Mouse (Mus musculus): Measurements from ENCODE around the gene Acot3.
"Not testable (repeated sequence)": the region's sequence is repeated elsewhere in the genome, so short reads cannot be mapped to it uniquely, and the experiment has no call there.

Acot3 gene

DNA sequence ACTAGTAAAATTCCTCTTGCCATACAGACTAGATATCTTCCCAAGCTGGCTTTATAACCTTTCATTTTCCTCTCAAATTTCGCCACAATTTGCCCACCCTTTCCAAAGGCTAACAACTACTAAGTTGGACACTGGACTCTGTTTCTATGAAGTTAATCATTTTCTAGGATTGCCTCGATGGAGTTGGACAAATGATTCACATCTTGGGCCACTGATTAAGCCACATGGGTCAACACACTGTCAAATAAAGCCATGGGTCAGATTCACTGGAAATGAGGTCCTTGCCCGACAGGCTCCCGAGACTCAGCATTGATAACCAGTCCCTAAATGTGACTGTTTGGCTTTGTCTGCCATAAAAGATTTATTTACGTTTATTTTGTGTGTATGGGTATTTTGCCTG lies 9.7 kb upstream of the Acot3 start:
- DNase-seq (ENCODE audit: extremely low spot score) = no peak

DNA sequence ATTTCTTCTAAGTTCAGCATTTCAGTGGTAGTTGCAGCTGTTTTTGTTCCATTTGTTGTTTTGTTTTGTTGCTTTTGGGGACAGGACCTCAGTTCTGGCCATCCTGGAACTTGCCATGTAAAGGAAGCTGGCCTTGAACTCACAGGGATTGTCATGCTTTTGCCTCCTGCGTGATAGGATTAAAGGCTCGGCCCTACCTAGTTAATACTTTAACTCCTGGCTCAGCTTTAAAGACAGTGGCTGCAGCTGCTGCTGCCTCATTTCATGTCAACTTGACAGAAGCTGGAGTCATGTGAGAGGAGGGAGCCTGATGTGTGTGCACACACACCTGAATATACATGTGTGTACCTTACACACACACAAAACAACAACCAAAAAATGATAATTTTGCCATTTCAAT lies 7.9 kb upstream of the Acot3 start:
- DNase-seq (ENCODE audit: extremely low spot score) = no peak

DNA sequence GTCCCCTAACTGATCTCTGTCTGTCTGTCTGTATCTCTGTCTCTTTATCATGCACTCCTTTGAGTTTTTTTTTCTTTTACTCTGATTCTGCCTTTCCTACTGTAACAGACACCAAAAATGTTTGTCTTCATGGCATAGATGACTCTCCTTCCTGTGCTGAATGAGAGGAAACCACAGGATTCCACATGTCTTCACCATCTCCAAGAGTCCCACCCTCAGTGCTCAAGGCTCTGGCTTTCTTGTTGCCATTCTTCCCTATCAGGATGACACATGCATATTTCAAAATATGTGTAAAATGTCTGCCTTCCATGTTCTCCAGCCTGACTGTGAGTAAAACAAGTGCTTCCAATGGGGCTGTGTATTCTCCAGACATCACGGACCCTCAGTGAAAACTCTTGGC lies 5.0 kb upstream of the Acot3 start:
- DNase-seq (ENCODE audit: extremely low spot score) = no peak

DNA sequence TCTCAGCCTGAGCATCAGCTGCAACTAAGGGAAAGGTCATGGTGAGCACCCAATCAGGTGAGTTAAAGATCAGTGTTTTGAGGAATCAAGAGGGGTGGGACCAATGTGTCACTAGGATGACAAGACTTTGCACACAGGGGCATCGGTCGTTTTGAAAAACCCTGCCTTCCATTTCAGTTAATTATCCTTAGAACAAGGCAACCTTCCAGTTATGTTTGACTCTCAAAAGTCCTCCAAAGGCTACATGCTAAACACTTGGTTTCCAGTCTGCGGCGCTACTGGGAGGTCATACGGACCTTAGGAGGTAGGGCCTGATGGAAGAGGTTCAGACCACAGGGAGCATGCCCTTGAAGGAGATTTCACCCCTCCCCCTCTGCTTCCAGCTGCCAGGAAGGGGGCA lies 1.2 kb upstream of the Acot3 start:
- not testable (repeated sequence) for DNase-seq (ENCODE audit: extremely low spot score)

DNA sequence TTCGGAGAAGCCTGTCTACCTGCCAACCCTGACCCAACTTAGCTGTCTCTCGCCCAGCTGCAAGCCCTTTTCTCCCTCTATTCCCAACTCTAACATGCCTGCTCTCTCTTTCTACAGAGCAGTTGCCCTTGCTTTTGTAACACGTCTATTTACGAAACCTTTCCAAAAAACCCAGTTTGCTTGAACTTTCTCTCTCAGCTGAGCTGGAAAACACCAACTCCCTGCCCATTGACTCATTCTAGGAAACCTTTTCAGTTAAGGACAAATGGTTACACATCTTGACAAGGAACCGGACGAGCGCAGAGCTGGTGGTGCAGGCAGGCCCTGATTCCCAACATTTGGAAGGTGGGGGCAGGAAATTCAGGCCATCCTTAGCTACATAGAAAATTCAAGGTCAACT lies 665 bp downstream of the Acot3 start:
- no peak for DNase-seq (ENCODE audit: extremely low spot score)

DNA sequence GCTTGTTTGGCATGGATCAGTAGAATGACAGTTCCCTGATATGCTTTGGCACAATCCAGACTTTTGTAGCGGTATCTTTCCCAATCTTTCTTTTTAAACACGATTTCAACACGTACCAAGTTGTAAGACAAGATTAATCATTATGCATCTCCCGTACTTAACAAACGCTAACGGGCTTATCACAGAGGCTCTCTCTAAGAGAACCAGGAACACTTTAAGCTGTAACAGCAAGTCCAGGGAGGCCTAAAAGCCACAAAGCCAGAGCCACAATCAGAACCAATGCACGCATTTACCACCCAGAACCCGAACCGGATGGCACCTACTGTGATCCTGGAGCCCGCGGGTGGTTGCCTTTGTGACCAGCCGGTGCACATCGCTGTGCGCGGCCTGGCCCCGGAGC lies 1.2 kb downstream of the Acot3 start:
- DNase-seq (ENCODE audit: extremely low spot score) = peak; percentile 24

DNA sequence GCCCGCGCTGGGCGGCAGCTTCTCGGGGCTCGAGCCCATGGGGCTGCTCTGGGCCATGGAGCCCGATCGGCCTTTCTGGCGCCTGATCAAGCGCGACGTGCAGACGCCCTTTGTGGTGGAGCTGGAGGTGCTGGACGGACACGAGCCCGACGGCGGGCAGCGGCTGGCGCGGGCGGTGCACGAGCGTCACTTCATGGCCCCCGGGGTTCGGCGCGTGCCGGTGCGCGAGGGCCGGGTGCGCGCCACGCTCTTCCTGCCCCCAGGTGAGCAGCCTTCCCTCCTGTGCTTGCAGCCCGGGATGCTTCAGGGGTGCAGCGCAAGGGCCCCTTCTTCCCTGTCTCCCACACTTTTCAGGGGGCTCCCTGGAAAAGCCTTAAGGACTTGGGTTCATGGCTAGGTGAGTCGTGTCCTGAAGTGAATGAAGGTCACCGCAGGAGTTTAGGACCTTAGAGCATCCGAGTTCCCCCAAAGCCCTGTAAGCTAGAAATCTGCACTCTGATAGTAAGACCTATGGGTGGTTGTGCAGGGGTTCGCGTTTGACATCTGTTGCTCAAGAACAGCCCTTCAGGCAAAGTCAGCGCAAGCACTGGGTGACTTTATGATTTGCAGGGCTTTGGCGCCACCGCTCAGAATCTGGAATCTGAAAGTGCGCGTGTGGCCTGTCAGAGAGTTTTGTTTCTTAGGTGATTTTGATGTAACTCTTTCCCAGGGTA lies 1.9 kb downstream of the Acot3 start:
- peak; percentile 29 for DNase-seq (ENCODE audit: extremely low spot score)

DNA sequence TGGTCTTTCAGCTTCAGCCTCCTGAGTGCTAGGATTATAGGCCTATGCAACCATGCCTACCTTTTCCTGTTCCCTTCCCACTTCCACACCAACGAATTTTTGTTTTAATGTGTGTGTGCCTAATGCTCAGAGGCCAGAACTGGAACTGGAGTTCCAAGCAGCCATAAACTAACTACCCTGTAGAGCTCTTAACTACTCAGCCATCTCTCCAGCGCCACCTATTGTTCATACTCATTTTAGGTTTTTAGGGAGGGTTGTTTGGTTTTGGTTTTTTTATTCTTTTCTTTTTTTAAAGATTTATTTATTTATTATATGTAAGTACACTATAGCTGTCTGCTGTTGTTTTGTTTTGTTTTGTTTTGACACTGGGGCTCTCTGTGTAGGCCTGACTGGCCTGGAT lies 9.0 kb downstream of the Acot3 start:
- DNase-seq (ENCODE audit: extremely low spot score) = no peak

DNA sequence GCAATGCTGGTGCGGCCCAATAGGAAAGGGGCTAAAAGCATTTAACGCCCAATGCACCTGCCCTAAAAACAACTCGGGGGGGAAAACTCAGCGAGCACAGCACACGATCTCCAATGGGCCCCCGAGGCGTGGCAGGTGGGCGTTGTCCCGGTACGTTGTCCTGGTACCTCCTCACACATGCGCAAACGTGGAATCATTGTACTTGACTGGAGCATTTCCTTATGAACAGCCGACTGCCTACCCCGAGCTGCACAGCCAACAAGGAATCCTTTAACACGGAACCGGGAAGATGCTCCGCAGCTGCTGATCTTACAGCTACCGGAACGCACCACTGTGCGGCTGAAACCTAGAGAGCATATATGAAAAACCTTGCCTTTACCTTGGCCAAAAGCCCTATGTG lies 10.4 kb downstream of the Acot3 start:
- no peak for DNase-seq (ENCODE audit: extremely low spot score)

DNA sequence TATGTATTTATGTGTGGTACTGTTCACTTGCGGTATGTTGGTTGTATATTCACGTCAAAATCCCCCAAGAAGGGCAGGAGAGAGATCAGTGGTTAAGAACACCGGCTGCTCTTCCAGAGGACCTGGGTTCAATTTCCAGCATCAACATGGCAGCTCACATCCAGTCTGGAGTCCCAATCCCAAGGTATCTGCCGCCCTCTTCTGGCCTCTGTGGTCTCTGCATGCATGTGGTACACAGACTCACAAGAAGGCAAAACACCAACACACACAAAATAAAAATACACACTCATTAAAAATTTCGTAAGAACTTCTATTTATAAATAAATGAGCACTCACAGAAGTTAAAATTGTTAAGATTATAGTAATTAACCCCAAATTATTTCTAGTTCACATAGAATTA lies 11.3 kb downstream of the Acot3 start:
- no peak for DNase-seq (ENCODE audit: extremely low spot score)

DNA sequence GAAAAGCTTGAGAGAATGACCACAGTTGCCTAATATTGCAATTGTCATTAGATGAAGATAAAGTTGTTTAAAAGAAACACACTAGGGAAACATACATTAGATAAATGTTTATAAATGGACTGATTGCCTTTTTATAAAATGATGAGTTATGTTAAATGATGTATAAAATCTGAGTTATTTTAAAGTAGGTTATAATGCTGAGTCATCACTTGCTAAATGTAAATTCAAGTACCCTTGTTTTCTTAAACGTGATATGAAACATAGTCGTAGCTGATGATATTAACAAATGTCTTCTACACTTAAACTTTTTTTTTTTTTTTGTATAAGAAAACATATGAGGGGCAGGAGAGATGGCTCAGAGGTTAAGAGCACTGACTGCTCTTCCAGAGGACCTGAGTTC lies 11.9 kb downstream of the Acot3 start:
- no peak for DNase-seq (ENCODE audit: extremely low spot score)

DNA sequence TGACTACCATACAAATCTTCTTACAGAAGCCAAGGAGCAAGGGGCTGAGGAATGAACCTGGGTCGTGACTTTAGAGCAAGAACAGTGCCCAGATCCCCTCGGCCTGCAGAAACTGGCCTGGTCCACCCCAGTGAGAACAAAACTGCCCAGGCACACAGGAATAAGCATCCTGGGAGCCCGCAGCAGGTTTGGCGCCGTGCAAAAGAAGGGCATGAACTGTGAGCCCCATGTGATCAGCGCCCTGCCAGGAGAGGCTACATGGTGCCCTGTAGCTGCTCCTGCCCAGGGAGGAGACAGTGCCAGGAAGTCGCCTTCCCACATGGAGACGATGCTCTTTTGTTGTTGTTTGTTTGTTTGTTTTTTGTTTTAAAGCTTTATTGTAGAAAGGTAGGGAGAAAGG lies 12.7 kb downstream of the Acot3 start:
- DNase-seq (ENCODE audit: extremely low spot score) = no peak

DNA sequence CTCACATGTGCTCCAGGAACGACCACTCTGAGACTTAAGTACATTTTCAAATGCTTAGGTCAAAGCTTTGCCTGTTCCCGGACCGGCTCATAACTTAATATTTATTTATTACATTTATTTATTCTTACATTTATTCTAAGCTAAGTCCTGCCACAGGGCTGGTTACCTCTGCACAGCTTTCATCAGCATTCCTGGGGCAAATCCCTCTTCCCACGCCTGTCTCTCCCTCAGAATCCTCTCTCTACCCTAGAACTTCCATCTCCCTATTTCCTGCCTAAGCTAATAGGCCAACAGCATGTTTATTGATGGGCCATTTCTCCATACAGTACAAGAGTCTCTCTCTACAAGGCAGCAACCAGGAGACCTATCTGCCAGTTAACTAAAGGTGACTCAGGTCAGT lies 15.8 kb downstream of the Acot3 start:
- DNase-seq (ENCODE audit: extremely low spot score) = no peak

DNA sequence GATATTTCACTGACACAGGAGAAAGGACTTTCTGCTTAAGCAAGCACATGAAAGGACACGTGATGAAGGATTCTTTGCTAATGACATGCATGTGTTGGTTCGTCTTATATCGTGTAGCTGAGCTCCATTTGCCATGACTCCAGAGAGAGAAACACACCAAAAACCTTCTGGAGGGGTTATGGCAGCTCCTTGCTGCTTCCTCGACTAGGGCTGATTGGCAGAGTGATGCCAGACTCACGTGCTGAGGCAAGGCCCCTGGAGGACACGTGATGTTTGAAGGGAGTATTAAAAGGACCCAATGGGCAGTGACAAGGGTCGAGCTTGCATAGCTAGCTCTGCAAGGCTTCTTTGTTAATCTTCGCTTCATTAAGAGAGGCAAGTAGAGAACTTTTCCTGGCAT lies 16.4 kb downstream of the Acot3 start:
- no peak for DNase-seq (ENCODE audit: extremely low spot score)

DNA sequence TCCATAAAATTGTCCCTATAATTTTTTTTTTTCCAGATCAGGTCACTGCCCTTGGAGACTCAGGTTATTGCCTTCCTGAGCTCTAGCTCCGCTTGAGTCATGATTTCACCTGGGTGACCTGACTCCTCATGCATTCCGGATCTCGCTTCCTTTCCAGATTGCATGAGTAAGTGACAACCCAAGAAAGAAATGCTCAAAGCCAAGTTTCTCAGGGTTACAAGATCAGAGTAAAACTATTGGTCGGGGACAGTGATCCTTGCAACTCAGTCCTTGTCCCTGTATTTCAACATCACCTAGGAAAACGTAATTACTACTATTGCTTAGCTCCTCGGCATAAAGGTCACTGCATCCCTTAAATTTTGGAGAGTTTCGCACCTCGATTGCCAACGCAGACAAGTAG lies 17.0 kb downstream of the Acot3 start, which contains the start of gene Acot5:
Gene Acot5, plus strand, starts transcription at position 340 of the 400 bp plus-strand sequence.
- DNase-seq (ENCODE audit: extremely low spot score) = no peak

DNA sequence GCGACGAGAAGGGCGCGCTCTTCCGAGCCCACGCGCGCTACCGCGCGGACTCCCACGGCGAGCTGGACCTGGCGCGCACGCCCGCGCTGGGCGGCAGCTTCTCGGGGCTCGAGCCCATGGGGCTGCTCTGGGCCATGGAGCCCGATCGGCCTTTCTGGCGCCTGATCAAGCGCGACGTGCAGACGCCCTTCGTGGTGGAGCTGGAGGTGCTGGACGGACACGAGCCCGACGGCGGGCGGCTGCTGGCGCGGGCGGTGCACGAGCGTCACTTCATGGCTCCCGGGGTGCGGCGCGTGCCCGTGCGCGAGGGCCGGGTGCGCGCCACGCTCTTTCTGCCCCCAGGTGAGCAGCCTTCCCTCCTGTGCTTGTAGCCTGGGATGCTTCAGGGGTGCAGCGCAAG lies 17.6 kb downstream of the Acot3 start:
- not testable (repeated sequence) for DNase-seq (ENCODE audit: extremely low spot score)

DNA sequence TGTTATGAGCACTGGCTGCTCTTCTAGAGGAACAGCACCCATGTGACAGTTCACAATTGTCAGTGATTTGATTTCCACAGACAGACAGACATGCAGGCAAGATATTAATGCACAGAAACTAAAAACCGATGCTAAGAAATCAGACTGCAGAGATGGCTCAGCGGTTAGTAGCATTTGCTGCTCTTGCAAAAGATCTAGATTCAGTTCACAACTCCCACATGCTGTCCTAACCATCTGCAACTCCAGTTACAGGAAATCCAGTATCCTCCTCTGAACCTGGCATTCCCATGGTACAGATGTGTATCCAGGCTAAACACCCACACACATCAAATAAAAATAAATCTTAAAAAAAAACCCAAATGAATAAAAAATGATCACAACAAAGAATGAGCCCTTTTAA lies 19.8 kb downstream of the Acot3 start:
- no peak for DNase-seq (ENCODE audit: extremely low spot score)

DNA sequence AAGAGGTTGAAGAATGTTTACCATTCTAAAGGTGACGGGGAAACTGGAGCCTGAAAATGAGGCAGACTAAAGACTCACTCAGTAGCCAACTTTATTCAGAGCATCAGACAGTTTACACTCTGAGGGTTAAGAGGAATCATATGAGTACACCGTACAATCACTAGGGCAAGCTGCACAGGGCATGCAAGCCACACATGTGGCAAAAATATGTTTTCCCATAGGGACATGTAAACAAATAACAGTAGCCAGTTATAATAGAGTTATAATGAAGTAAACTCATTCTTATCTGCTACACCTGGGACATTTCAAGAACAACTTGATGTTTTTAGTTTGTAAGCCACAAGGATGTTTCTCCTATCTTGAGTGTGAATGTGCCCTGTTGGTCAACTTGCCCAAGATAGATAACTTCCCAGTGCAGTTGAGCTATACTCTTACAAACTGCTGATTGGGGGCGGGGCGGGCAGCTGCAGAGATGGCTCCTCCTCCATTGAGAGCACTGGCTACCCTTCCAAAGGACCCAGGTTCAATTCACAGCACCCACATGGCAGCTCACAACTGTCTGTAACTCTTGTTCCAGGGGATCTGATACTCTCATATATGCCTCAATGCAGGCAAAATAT lies 25.5 kb downstream of the Acot3 start:
- DNase-seq (ENCODE audit: extremely low spot score) = no peak

DNA sequence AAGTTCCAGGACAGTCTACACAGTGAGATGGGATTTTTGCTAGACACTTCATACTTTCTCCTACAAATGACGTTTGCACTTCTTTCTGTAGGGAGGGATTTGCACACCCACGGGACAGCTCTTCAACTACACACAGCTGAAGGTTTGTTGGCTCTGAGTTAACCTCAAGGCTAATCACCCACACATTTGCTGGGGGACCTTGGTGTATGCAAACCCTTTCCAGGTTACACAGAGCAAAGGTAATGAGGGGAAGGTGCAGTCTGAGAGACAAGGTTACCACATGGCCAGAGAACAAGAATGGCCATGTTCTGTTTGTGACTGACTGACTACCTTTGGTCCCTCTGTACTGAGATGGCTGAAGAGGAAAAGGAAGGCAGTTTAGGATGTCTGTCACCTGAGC lies 31.9 kb downstream of the Acot3 start:
- DNase-seq (ENCODE audit: extremely low spot score) = no peak

DNA sequence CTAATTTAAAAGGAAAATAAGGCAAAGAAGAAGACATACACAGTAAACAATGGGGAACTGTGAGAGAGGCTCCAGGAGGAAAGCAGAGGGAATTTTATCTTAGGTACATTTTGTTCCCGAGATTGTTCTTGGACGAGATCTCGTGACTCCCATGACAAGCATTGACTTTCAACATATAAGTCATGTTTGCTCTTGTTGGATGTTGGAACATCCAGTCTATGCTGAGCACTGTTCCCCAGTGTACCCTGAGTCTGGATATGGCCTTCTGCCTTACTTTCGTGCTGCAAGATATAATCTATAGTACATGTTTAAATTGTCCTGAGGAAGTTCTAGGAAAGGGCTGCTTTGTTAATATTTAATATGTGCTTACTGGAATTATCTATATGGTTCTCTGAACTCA lies 32.6 kb downstream of the Acot3 start:
- DNase-seq (ENCODE audit: extremely low spot score) = no peak

DNA sequence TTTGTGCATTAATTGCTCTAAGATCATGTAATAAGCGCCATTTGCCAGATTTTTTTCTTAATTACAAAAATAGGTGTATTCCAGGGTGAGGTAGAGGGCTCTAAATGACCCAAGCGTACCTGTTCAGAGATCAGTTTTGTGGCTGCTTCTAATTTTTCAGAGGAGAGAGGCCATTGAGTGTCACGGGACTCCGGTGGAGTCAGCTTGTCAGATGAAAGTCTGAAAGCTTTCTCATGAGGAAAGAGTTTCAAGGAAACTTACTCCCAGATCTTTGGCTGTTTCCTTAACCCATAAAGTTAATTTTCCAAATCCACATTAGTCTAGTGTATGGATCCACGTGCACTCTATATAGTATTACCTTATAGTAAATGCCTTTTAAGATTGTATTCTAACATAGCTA lies 42.7 kb downstream of the Acot3 start:
- DNase-seq (ENCODE audit: extremely low spot score) = not testable (repeated sequence)

DNA sequence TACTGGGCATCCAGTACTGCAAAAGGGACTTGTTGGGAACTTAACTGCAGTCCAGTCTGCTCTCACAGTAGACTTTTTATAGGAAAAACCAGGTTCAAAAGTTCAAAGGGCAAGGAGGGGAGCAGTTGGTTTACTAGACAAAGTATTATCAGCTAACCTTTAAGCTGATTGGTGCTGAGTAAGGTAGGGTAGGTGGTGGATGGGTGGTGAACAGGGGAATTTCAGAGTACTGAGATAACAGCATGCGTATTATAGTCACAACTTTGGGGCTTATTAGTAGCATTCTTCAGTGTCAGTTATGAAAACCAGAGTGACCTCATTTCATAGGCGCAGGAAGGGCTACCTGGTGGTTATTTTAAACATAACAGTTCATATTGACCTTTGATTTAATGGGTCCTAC lies 47.7 kb downstream of the Acot3 start:
- DNase-seq (ENCODE audit: extremely low spot score) = no peak

DNA sequence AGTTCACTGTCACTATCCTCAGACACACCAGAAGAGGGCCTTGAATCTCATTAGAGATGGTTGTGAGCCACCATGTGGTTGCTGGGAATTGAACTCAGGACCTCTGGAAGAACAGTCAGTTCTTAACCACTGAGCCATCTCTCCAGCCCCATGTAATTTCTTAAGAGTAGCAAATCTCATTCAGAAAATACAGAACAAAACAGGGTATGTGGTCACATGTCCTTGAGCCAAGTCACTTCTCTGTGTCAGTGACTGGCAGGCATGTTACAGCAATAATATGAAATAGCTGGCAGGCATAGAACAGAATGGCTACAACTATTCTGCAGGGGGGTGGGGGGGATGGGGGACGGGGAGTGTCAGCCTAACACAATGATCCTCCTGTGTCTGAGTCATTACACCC lies 48.1 kb downstream of the Acot3 start:
- DNase-seq (ENCODE audit: extremely low spot score) = no peak
